Mouse (Mus musculus) bone marrow, adult 2 months (tissue): ENCODE results near the gene Ttc30a2. TPM values are rescaled to one million over a fixed set of nuclear protein-coding genes. Genes with fewer than 3 reads are reported as not detected.
"Not testable (repeated sequence)": the region's sequence is repeated elsewhere in the genome, so short reads cannot be mapped to it uniquely, and the experiment has no call there.

ENCODE experiments used
- H3K27ac ChIP-seq: fragments of 200-500 bp; 2 replicates; pipeline ENCODE4 v1.5.1; 2012; ENCODE audit warnings: low read depth, mild to moderate bottlenecking, control low read depth, inconsistent platforms, low read length; ENCODE audit not compliant: control insufficient read depth, poor library complexity, insufficient read depth
- H3K4me1 ChIP-seq: fragments of 200-500 bp; 2 replicates; pipeline ENCODE4 v1.6.1; 2011; ENCODE audit warnings: low read length; ENCODE audit not compliant: control insufficient read depth, insufficient read depth
- H3K4me3 ChIP-seq: fragments of 200-500 bp; replicated peaks from 2 replicates; pipeline ENCODE3; 2011; ENCODE audit warnings: mild to moderate bottlenecking, low read depth, low read length, control low read depth; ENCODE audit not compliant: control insufficient read depth
- CTCF ChIP-seq: fragments of 200-500 bp; IDR thresholded peaks from 2 replicates; pipeline ENCODE4 v1.5.1; 2011; ENCODE audit warnings: low read length, control low read depth; ENCODE audit not compliant: control insufficient read depth, insufficient read depth
- POLR2A ChIP-seq: fragments of 200-500 bp; IDR thresholded peaks from 2 replicates; pipeline ENCODE4 v1.6.1; 2011; ENCODE audit warnings: low read depth, mild to moderate bottlenecking, control low read depth, low read length, borderline replicate concordance; ENCODE audit not compliant: control insufficient read depth
- WGBS: fragments of 180-500 bp; shearing (Covaris S2); methylation state at CpG from one replicate; pipeline ENCODE4 v1.1.7; 2018; 5-methylcytosine and 5-hydroxymethylcytosine counted together
- polyA plus RNA-seq: library from polyadenylated mRNA; stranded (reverse); fragments of >200 nt; gene quantifications from 2 replicates; pipeline ENCODE4 v1.2.4, GENCODE M21; 2011; ENCODE audit warnings: low replicate concordance; ENCODE audit not compliant: missing spikeins, insufficient read depth, insufficient read length

Ttc30a2 gene
- polyA plus RNA-seq, 1 experiment, result not detected

GRCm38 (mm10) chr2:75985124-75985523 lies 7.2 kb upstream of the Ttc30a2 start:
- TF ChIP-seq POLR2A (no peak), CTCF (peak; percentile 79)
- no peak overlapping the region for H3K4me3 ChIP-seq
- WGBS, result 0% methylated on average over 2 of the region's 2 CpGs
- no peak overlapping the region for H3K27ac ChIP-seq
- no peaks in the 10 kb centered on the region; the same call in 1 of the 2 replicates for H3K4me1 ChIP-seq

- no peak overlapping the region for H3K27ac ChIP-seq
- TF ChIP-seq POLR2A (no peak), CTCF (no peak)
- WGBS, result 77% methylated on average over 3 of the region's 3 CpGs
- no peak overlapping the region for H3K4me3 ChIP-seq
- no peaks in the 10 kb centered on the region; the same call in 1 of the 2 replicates for H3K4me1 ChIP-seq
These were observed 5.9 kb upstream of the Ttc30a2 start for GRCm38 (mm10) chr2:75983847-75984246.

GRCm38 (mm10) chr2:75983091-75983490 lies 5.1 kb upstream of the Ttc30a2 start:
- H3K4me3 ChIP-seq, result no peak overlapping the region
- 86% methylated on average over 3 of the region's 3 CpGs for WGBS
- no peak overlapping the region for H3K27ac ChIP-seq
- H3K4me1 ChIP-seq, result no peaks in the 10 kb centered on the region; the same call in 1 of the 2 replicates
- TF ChIP-seq CTCF (no peak), POLR2A (no peak)

- no peak overlapping the region for H3K4me3 ChIP-seq
- TF ChIP-seq CTCF (no peak), POLR2A (no peak)
- 83% methylated on average over 4 of the region's 4 CpGs for WGBS
- no peak overlapping the region for H3K27ac ChIP-seq
- H3K4me1 ChIP-seq, result no peaks in the 10 kb centered on the region; the same call in 1 of the 2 replicates
These were observed 4.7 kb upstream of the Ttc30a2 start for GRCm38 (mm10) chr2:75982626-75983025.

GRCm38 (mm10) chr2:75981440-75982081 lies 3.6 kb upstream of the Ttc30a2 start, which contains the start of gene Ttc30a1:
TSS of gene Ttc30a1 (minus strand) at chr2:75981967.
- WGBS, result 9% methylated on average over 34 of the region's 34 CpGs
- peak within 1 kb of the TSS; percentile 83 for H3K4me3 ChIP-seq
- H3K27ac ChIP-seq, H3K4me1 ChIP-seq: not testable (repeated sequence)

- H3K4me1 ChIP-seq, H3K4me3 ChIP-seq, H3K27ac ChIP-seq: not testable (repeated sequence)
- 95% methylated on average over 13 of the region's 13 CpGs for WGBS
These were observed 3.0 kb upstream of the Ttc30a2 start for GRCm38 (mm10) chr2:75980933-75981439.

- 79% methylated on average over 2 of the region's 2 CpGs for WGBS
These were observed 1.9 kb downstream of the Ttc30a2 start for GRCm38 (mm10) chr2:75976070-75976469.

GRCm38 (mm10) chr2:75974131-75974530 lies 3.8 kb downstream of the Ttc30a2 start:
- H3K4me1 ChIP-seq, result no peaks in the 10 kb centered on the region; the same call in 1 of the 2 replicates
- 81% methylated on average over 9 of the region's 9 CpGs for WGBS
- no peak for TF ChIP-seq POLR2A
- no peak for TF ChIP-seq CTCF
- H3K27ac ChIP-seq, result no peak overlapping the region
- no peak overlapping the region for H3K4me3 ChIP-seq

More at GRCm38 (mm10) chr2:75976070-75976469, 1.9 kb downstream of the Ttc30a2 start:
- not testable (repeated sequence) for H3K4me1 ChIP-seq, H3K27ac ChIP-seq, H3K4me3 ChIP-seq

- TF ChIP-seq POLR2A, result no peak
- TF ChIP-seq CTCF, result no peak
- 15% methylated on average over 5 of the region's 5 CpGs for WGBS
- H3K4me3 ChIP-seq, result no peak overlapping the region
- no peaks in the 10 kb centered on the region for H3K4me1 ChIP-seq
- H3K27ac ChIP-seq, result no peak overlapping the region
These were observed 13.0 kb downstream of the Ttc30a2 start for GRCm38 (mm10) chr2:75964972-75965371.
